ENCODE assay signal across 9 mouse cellular contexts in the genomic region with DNA sequence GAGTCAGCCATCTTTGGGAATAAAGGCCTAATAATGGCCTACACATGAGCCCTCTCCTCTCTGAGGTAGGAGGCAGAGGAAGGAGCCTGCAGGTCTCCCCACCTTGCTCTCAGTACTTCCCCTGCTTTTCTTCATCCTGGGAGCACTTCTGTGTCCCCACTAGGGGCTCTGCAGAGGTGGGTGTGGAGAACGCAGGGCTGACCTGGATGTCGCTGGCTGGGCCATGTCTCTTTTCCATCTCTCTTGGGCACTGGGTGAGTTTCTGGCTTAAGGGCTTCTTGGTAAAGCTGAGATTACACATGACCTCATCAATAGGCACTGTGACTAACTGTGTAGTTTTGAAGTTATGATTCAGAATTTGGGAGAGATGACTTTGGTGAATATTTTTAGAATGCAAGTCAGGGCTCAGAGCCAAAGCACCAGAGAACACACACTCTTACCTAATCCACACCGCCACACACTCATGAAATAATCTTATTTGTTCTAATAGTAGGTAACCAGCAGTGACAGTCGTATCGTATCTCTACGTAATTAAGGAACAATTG. TPM values are rescaled to one million over a fixed set of nuclear protein-coding genes. Genes with fewer than 3 reads are reported as not detected.
DNase-seq lines count a peak whose midpoint lies in the region; ATAC-seq and TF ChIP-seq lines count a peak whose summit lies in the region.
"Had no signal": no experiment of that assay in that cellular context is flagged by ENCODE, and none has a peak within 500 bp of the region (broad histone marks: within the 10 kb centered on the region; RNA-seq: fewer than 3 reads in every experiment).

No protein-coding gene starts in this region.

- H3K27ac ChIP-seq in cortical plate, adult 2 months (ENCODE audit: insufficient read depth, low read length) = no peak overlapping the region
- H3K27ac ChIP-seq in hindbrain, embryonic 11.5 days (ENCODE audit: low read depth, low read length) = no peak overlapping the region
- no peak overlapping the region for H3K27ac ChIP-seq in midbrain, embryonic 13.5 days

- no peak for TF ChIP-seq POLR2A in cortical plate, adult 2 months (IDR thresholded peaks at IDR 0.05; ENCODE audit: extremely low read depth, insufficient read depth, low read length)

- H3K4me1 ChIP-seq in cortical plate, adult 2 months (ENCODE audit: control insufficient read depth, insufficient read depth, low read length) = no peaks in the 10 kb centered on the region; the same call in 1 of the 2 replicates
- H3K4me1 ChIP-seq in hindbrain, embryonic 11.5 days (replicated peaks; ENCODE audit: control insufficient read depth, insufficient read depth, low read length) = peaks cover 6% of the 10 kb centered on the region; the same call in 1 of the 2 replicates
- H3K4me1 ChIP-seq in midbrain, embryonic 13.5 days (replicated peaks) = peaks cover 48% of the 10 kb centered on the region

- TF ChIP-seq CTCF in cortical plate, adult 2 months (IDR thresholded peaks at IDR 0.05; ENCODE audit: extremely low read depth, insufficient read depth, low read length) = no peak

- DNase-seq in heart, adult 8-10 months (ENCODE audit: low spot score) = peak; percentile 42
- DNase-seq in heart, postnatal 25 days (ENCODE audit: low spot score) = no peak
- peak; percentile 24 for DNase-seq in hindbrain, embryonic 11.5 days (ENCODE audit: low spot score)
- no peak for DNase-seq in frontal cortex, postnatal 10 days (ENCODE audit: low spot score in 2 of 2)

- 0 out of 2 replicates have a peak, but pooled peaks cover 2% of the 10 kb centered on the region for H3K36me3 ChIP-seq in hindbrain, embryonic 11.5 days (ENCODE audit: control insufficient read depth, insufficient read depth, low read length)
- peaks cover 32% of the 10 kb centered on the region for H3K36me3 ChIP-seq in midbrain, embryonic 13.5 days

- H3K4me2 ChIP-seq in hindbrain, embryonic 11.5 days (replicated peaks; ENCODE audit: low read depth, low read length) = no peak overlapping the region
- peak overlapping the region; percentile 83 for H3K4me2 ChIP-seq in midbrain, embryonic 13.5 days (replicated peaks)

- 64% methylated on average over 6 of the region's 6 CpGs for WGBS in hindbrain, embryonic 11.5 days
- WGBS in midbrain, embryonic 13.5 days = 42% methylated on average over 6 of the region's 6 CpGs

- no peaks in the 10 kb centered on the region for H3K9me3 ChIP-seq in hindbrain, embryonic 11.5 days (ENCODE audit: control insufficient read depth, low read length)
- H3K9me3 ChIP-seq in midbrain, embryonic 13.5 days = no peaks in the 10 kb centered on the region
- H3K9me3 ChIP-seq: G1E had no signal

- no peaks in the 10 kb centered on the region for H3K27me3 ChIP-seq in hindbrain, embryonic 11.5 days (ENCODE audit: control insufficient read depth, insufficient read depth, low read length)
- H3K27me3 ChIP-seq in midbrain, embryonic 13.5 days = peaks cover 4% of the 10 kb centered on the region; the same call in 1 of the 2 replicates

- no peak for ATAC-seq in hindbrain, embryonic 11.5 days (ENCODE audit: low FRiP score)
- ATAC-seq in midbrain, embryonic 13.5 days = no peak
- ATAC-seq in CD4-positive, CD25-positive, alpha-beta regulatory T cell, adult 4 months = no peak
- no peak for ATAC-seq in megakaryocyte, adult 5-6 weeks (ENCODE audit: poor library complexity, severe bottlenecking)

- intact Hi-C loops in heart, postnatal 25 days (cut with DNase I) = no loop called here

- peak overlapping the region; percentile 33; the same call in 1 of the 2 replicates for H3K4me3 ChIP-seq in cortical plate, adult 2 months (ENCODE audit: insufficient read depth, low read length)
- H3K4me3 ChIP-seq in hindbrain, embryonic 11.5 days (ENCODE audit: low read depth, low read length) = no peak overlapping the region
- no peak overlapping the region for H3K4me3 ChIP-seq in midbrain, embryonic 13.5 days (replicated peaks)

- H3K9ac ChIP-seq in hindbrain, embryonic 11.5 days (ENCODE audit: low read depth, low read length) = no peak overlapping the region
- H3K9ac ChIP-seq in midbrain, embryonic 13.5 days (replicated peaks) = no peak overlapping the region

RNA-seq across cellular contexts. Expression of a gene that starts 39.4 kb away (rescaled TPM):
- 1 to 10 TPM; 2.7 to 7.8 (median 4.7) TPM for total RNA-seq in heart, adult 8-10 months (2022)
- total RNA-seq in heart, postnatal 25 days (2021) = 10 to 100 TPM; 39.8 to 40.1 TPM
- polyA plus RNA-seq in cortical plate, adult 2 months (2012; rRNA removed) = not detected in 2 replicates
- polyA plus RNA-seq in hindbrain, embryonic 11.5 days (2014; fragmentation: Nextera tagmentation; extraction: Ambion mirVana) = 0.32 and 0.66 TPM in 2 replicates
- polyA plus RNA-seq in midbrain, embryonic 13.5 days (2015; fragmentation: Nextera tagmentation; extraction: Ambion mirVana) = 0.12 TPM in 1 of 2 replicates, not detected in the other
- not detected for polyA plus RNA-seq in CD4-positive, CD25-positive, alpha-beta regulatory T cell, adult 4 months (2017; shearing (Covaris generic))
- total RNA-seq in megakaryocyte, adult 5-6 weeks (2015) = not detected in 2 replicates
- not detected in 2 replicates for total RNA-seq in megakaryocyte, adult 5-6 weeks (2017)
- polyA plus RNA-seq: G1E had no signal

Comparison
In these comparisons a context has a peak if more than half of its experiments do, and no peak if none do; other contexts are left out.
1. DNase-seq: peak in heart, adult 8-10 months (single experiment) and hindbrain, embryonic 11.5 days (single experiment); none in heart, postnatal 25 days (single experiment) and frontal cortex, postnatal 10 days (0 of 2).